Comparison of ENCODE assay signal across 8 mouse cellular contexts in the genomic region with DNA sequence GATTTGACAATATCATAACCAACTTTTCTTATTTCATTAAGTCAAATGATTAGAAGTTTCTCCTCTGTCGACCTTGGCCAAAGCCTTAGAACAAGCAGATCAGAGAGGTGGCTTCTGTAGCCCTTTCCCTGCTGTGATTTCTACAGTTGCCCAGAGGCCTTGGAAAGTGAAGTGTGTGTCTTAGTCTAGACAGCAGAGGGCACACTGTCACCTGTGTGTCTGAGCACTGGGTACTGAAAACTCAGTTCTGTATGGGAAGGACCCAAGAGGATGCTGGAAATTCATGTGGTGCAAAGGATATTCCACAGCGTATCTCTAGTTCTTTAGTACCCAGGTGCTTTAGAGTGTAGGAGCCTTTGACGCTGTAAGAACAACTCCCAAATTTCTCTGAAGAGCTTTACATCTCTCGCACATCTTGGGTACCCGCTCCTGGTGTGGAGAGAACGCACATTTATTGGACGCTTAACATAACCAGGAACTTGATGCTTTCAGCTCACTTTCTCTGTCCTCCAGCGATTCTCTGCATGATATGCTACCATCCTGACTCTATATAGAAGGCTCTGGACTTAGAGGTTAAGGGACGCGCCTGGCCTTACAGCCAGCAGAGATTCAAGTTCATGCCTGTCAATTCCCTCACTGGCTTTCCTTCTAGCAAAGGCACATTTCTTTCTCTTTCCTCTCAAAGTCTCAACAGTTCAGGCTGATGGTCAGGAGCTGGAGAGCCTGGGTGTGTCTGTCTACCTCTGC.
DNase-seq lines count a peak whose midpoint lies in the region; ATAC-seq and TF ChIP-seq lines count a peak whose summit lies in the region.

No protein-coding gene starts in this region.

- no peak for TF ChIP-seq EP300 in liver, embryonic 14.5 days (IDR thresholded peaks at IDR 0.05; ENCODE audit: low read depth)

- H3K36me3 ChIP-seq in forebrain, embryonic 11.5 days (ENCODE audit: control insufficient read depth, insufficient read depth, low read length): no peaks in the 10 kb centered on the region
- no peaks in the 10 kb centered on the region for H3K36me3 ChIP-seq in hindbrain, postnatal 0 days (ENCODE audit: insufficient read depth, low read length)
- no peaks in the 10 kb centered on the region for H3K36me3 ChIP-seq in liver, embryonic 14.5 days (replicated peaks; ENCODE audit: control insufficient read depth, insufficient read depth, low read depth)

- peak; percentile 51 to 80 for DNase-seq in adrenal gland, adult (ENCODE audit: inconsistent age in 2 of 2, low spot score in 1 of 2)
- no peak for DNase-seq in adrenal gland, postnatal 4 days (ENCODE audit: low spot score in 2 of 2)
- DNase-seq in forebrain, embryonic 11.5 days (ENCODE audit: low spot score): peak; percentile 57
- DNase-seq in hindbrain, postnatal 0 days (ENCODE audit: low spot score): peak; percentile 79
- DNase-seq in liver, embryonic 14.5 days (ENCODE audit: low read depth in 3 of 3, low spot score in 3 of 3): no peak
- peak; percentile 56 to 65 for DNase-seq in right cerebral cortex, adult 2 months (ENCODE audit: low spot score in 2 of 2)

- no peaks in the 10 kb centered on the region for H3K9me3 ChIP-seq in forebrain, embryonic 11.5 days (ENCODE audit: control insufficient read depth, low read length)
- no peaks in the 10 kb centered on the region for H3K9me3 ChIP-seq in hindbrain, postnatal 0 days (ENCODE audit: low read length)
- H3K9me3 ChIP-seq in liver, embryonic 14.5 days (ENCODE audit: control insufficient read depth, low read length): no peaks in the 10 kb centered on the region

- TF ChIP-seq CTCF in bone marrow, adult 2 months (IDR thresholded peaks at IDR 0.05; ENCODE audit: control insufficient read depth, insufficient read depth, low read length): peak; percentile 32; the same call in 1 of the 2 replicates
- peak; percentile 85 for TF ChIP-seq CTCF in hindbrain, postnatal 0 days (IDR thresholded peaks at IDR 0.05; ENCODE audit: low read depth)
- TF ChIP-seq CTCF in liver, embryonic 14.5 days (IDR thresholded peaks at IDR 0.05; ENCODE audit: low read depth): peak; percentile 48

- 64% methylated on average over 10 of the region's 10 CpGs for WGBS in bone marrow, adult 2 months
- 62% methylated on average over 10 of the region's 10 CpGs for WGBS in forebrain, embryonic 11.5 days
- 64% methylated on average over 10 of the region's 10 CpGs for WGBS in hindbrain, postnatal 0 days
- 61% methylated on average over 10 of the region's 10 CpGs for WGBS in liver, embryonic 14.5 days (ENCODE audit: insufficient replicate concordance)

- peak; percentile 93 for ATAC-seq in forebrain, embryonic 11.5 days (replicated peaks; ENCODE audit: low FRiP score)
- ATAC-seq in hindbrain, postnatal 0 days: peak; percentile 85; the same call in 1 of the 2 replicates
- no peak for ATAC-seq in liver, embryonic 14.5 days (ENCODE audit: insufficient read depth)
- no peak for ATAC-seq in erythroid progenitor cell, adult 5-6 weeks (replicated peaks; ENCODE audit: low FRiP score, poor library complexity, severe bottlenecking)

- no peaks in the 10 kb centered on the region for H3K4me1 ChIP-seq in bone marrow, adult 2 months (ENCODE audit: control insufficient read depth, insufficient read depth, low read length)
- 0 out of 2 replicates have a peak, but pooled peaks cover 5% of the 10 kb centered on the region for H3K4me1 ChIP-seq in forebrain, embryonic 11.5 days (replicated peaks; ENCODE audit: control insufficient read depth, insufficient read depth, low read length)
- no peaks in the 10 kb centered on the region for H3K4me1 ChIP-seq in hindbrain, postnatal 0 days (ENCODE audit: insufficient read depth, low read length)
- H3K4me1 ChIP-seq in liver, embryonic 14.5 days (replicated peaks; ENCODE audit: control insufficient read depth in 2 of 2, insufficient read depth in 2 of 2, low read length in 1 of 2): no peaks in the 10 kb centered on the region

- H3K9ac ChIP-seq in forebrain, embryonic 11.5 days (ENCODE audit: low read length): no peak overlapping the region
- H3K9ac ChIP-seq in hindbrain, postnatal 0 days (replicated peaks; ENCODE audit: low read length): no peak overlapping the region
- no peak overlapping the region for H3K9ac ChIP-seq in liver, embryonic 14.5 days (replicated peaks)

- no peak overlapping the region for H3K4me3 ChIP-seq in bone marrow, adult 2 months (replicated peaks; ENCODE audit: control insufficient read depth, low read depth, low read length)
- H3K4me3 ChIP-seq in forebrain, embryonic 11.5 days (ENCODE audit: low read depth, low read length): no peak overlapping the region
- no peak overlapping the region for H3K4me3 ChIP-seq in hindbrain, postnatal 0 days (ENCODE audit: low read length)
- no peak overlapping the region for H3K4me3 ChIP-seq in liver, embryonic 14.5 days (ENCODE audit: insufficient read depth in 1 of 2, low read depth in 2 of 2, low read length in 2 of 2)

- H3K4me2 ChIP-seq in forebrain, embryonic 11.5 days (ENCODE audit: low read depth, low read length, severe bottlenecking): no peak overlapping the region
- no peak overlapping the region for H3K4me2 ChIP-seq in hindbrain, postnatal 0 days (ENCODE audit: low read depth, low read length)
- H3K4me2 ChIP-seq in liver, embryonic 14.5 days (ENCODE audit: low read depth): no peak overlapping the region

- H3K27ac ChIP-seq in bone marrow, adult 2 months (ENCODE audit: control insufficient read depth, insufficient read depth, low read depth, low read length, poor library complexity): no peak overlapping the region
- H3K27ac ChIP-seq in forebrain, embryonic 11.5 days (ENCODE audit: low read depth, low read length): no peak overlapping the region
- H3K27ac ChIP-seq in hindbrain, postnatal 0 days: no peak overlapping the region
- no peak overlapping the region for H3K27ac ChIP-seq in liver, embryonic 14.5 days

- no peak for TF ChIP-seq POLR2A in bone marrow, adult 2 months (IDR thresholded peaks at IDR 0.05; ENCODE audit: borderline replicate concordance, control insufficient read depth, low read depth, low read length)

- H3K27me3 ChIP-seq in forebrain, embryonic 11.5 days (ENCODE audit: control insufficient read depth, insufficient read depth, low read length): no peaks in the 10 kb centered on the region
- H3K27me3 ChIP-seq in hindbrain, postnatal 0 days (ENCODE audit: insufficient read depth, low read length): no peaks in the 10 kb centered on the region
- no peaks in the 10 kb centered on the region for H3K27me3 ChIP-seq in liver, embryonic 14.5 days (ENCODE audit: control insufficient read depth, insufficient read depth, low read length)

Comparison
In these comparisons a context has a peak if more than half of its experiments do, and no peak if none do; other contexts are left out.
1. DNase-seq: peak in adrenal gland, adult (2 of 2), forebrain, embryonic 11.5 days (single experiment), hindbrain, postnatal 0 days (single experiment) and right cerebral cortex, adult 2 months (2 of 2); none in adrenal gland, postnatal 4 days (0 of 2) and liver, embryonic 14.5 days (0 of 3).
2. CTCF ChIP-seq: peak in every context shown above with its lines; median percentile 85 in hindbrain, postnatal 0 days; 48 in liver, embryonic 14.5 days; 32 in bone marrow, adult 2 months.
3. ATAC-seq: peak in forebrain, embryonic 11.5 days (single experiment) and hindbrain, postnatal 0 days (single experiment); none in liver, embryonic 14.5 days (single experiment) and erythroid progenitor cell, adult 5-6 weeks (single experiment).